Mouse (Mus musculus): ENCODE data around the gene Frmd4a. TPM values are rescaled to one million over a fixed set of nuclear protein-coding genes. Genes with fewer than 3 reads are reported as not detected.

The Frmd4a gene
- total RNA-seq, 4 experiments from 2014 or later: 2.1 to 3.0 (median 2.6) TPM

GRCm38 (mm10) chr2:4286390-4286901 is 268.9 kb downstream of the Frmd4a start:
- DNase-seq (ENCODE audit: low spot score in 2 of 2): no peak

DNA sequence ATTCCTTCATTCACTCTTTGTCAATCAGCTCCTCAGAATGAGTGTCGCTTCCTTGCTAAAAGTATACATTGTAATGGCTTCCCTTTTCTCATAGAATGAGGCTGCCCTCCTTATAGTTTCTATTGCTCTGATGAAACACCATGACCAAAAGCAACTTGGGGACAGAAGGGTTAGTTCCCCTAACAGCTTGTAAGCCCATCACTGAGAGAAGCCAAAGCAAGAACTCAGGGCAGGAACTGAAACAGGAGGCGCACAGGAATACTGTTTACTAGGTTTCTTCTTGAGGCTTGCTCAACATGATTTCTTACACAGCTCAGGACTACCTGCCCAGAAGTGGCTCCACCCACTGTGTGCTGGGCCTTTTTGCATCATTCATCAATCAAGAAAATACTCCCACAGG is 273.0 kb downstream of the Frmd4a start:
- no peak for DNase-seq (ENCODE audit: low spot score in 2 of 2)

DNA sequence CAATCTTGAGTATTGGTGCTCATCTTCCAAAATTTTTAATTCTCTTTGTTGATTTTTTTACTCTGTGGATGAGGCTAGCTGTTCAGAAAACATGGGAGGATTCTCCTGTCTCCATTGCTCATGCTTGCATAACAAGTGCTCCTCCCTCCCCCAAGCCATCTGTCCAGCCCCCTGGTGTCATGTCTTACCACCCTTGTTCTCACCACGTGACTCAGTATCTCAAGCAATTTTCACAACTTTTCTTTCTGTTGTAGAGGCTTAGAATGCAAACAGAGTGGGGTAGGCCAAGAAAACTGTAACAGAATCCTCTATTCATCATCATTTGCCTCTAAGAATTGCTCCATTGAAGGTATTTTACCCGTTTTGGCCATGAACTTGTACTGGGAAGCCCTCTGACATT is 273.6 kb downstream of the Frmd4a start:
- DNase-seq (ENCODE audit: low spot score in 2 of 2): no peak

- DNase-seq (ENCODE audit: low spot score in 2 of 2): no peak
These were observed 274.2 kb downstream of the Frmd4a start for GRCm38 (mm10) chr2:4291671-4292070.

GRCm38 (mm10) chr2:4293726-4294125 is 276.2 kb downstream of the Frmd4a start:
- DNase-seq (ENCODE audit: low spot score in 2 of 2): no peak

GRCm38 (mm10) chr2:4295641-4296040 is 278.1 kb downstream of the Frmd4a start:
- DNase-seq (ENCODE audit: low spot score in 2 of 2): no peak

DNA sequence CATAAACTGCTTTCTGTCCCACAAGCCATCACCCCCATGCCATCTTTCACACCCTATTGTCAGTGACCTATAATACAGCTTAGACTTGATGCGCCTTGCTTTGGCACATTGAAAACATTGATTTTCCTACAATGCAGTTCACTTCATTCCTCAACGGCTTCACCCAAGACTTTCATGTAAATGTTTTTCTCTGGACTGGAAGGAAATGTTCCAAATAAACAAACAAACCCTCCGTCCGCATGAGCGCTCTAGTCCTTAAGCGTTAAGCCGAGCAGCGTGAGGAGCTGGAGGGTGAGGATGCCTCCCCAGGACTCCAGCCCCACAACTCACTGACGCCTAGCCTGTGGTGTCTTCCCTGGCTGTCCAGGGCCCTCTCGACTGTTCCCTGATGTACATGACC is 279.4 kb downstream of the Frmd4a start:
- DNase-seq (ENCODE audit: low spot score in 2 of 2): no peak

GRCm38 (mm10) chr2:4298325-4299215 is 281.1 kb downstream of the Frmd4a start:
- DNase-seq (ENCODE audit: low spot score in 2 of 2): no peak

- no peak for DNase-seq (ENCODE audit: low spot score in 2 of 2)
These were observed 282.1 kb downstream of the Frmd4a start for GRCm38 (mm10) chr2:4299593-4299992.

DNA sequence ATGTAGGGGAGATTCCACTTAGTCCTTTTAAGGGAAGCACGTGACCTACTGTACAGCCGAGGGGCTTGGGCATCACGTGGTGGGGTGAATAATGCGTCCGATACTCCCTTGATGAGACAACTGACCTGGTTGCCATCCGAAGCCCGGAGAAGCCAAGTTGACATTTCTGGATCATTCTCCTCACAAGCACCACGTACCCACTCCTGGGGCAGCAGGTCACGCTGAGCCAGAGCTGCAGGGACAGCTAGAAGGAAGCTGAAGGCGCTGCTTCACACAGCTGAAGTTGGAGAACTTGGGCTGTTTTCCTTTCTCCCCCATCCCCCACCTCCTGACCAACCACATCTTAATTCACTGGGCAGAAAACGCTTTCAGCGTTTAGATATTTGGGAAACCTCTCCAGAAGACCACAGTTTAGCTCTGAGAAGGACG is 282.9 kb downstream of the Frmd4a start:
- no peak for DNase-seq (ENCODE audit: low spot score in 2 of 2)

- no peak for DNase-seq (ENCODE audit: low spot score in 2 of 2)
These were observed 283.3 kb downstream of the Frmd4a start for GRCm38 (mm10) chr2:4300816-4301215.

- DNase-seq (ENCODE audit: low spot score in 2 of 2): no peak
These were observed 283.7 kb downstream of the Frmd4a start for GRCm38 (mm10) chr2:4301256-4301655.

GRCm38 (mm10) chr2:4301692-4302091 is 284.2 kb downstream of the Frmd4a start:
- DNase-seq (ENCODE audit: low spot score in 2 of 2): no peak

DNA sequence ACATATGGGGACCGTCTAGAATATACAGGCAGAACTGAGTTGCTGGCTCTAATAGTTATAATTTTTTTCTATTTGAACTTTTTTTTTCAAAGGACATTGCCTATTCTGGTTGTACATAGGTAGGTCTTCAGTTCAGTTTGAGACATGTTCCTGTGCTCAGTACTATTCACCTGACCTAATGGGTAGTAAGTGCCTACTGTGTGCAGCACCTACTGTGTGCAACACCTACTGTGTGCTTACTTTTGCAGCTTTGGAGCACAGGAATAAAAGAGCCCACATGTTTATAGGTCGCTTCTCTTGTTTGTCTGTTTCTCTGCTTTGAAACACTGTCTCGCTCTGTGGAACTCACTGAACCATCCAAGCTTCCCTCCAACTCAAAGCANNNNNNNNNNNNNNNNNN is 284.6 kb downstream of the Frmd4a start:
- DNase-seq (ENCODE audit: low spot score in 2 of 2): no peak

GRCm38 (mm10) chr2:4307076-4307475 is 289.6 kb downstream of the Frmd4a start:
- no peak for DNase-seq (ENCODE audit: low spot score in 2 of 2)

- no peak for DNase-seq (ENCODE audit: low spot score in 2 of 2)
These were observed 297.0 kb downstream of the Frmd4a start for GRCm38 (mm10) chr2:4314545-4314944.

DNA sequence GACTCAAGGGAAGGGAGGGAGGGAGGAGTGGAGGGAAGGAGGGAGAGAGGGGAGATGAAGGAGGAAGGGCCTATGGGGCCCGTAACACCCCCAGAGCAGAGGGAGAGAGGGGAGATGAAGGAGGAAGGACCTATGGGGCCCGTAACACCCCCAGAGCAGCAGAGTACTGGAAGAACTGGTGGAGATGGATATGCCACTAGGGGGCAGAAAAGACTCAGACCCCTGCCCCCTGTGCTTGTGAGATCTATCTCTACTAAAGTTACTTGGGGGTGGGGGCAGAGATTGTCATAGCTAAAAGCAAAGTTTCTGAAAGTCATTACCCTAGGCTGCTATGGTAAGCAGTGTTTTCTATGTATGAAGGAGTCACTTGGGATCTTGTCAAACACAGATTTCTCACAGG is 299.1 kb downstream of the Frmd4a start:
- DNase-seq (ENCODE audit: low spot score in 2 of 2): no peak

GRCm38 (mm10) chr2:4318134-4318533 is 300.6 kb downstream of the Frmd4a start:
- DNase-seq (ENCODE audit: low spot score in 2 of 2): no peak

DNA sequence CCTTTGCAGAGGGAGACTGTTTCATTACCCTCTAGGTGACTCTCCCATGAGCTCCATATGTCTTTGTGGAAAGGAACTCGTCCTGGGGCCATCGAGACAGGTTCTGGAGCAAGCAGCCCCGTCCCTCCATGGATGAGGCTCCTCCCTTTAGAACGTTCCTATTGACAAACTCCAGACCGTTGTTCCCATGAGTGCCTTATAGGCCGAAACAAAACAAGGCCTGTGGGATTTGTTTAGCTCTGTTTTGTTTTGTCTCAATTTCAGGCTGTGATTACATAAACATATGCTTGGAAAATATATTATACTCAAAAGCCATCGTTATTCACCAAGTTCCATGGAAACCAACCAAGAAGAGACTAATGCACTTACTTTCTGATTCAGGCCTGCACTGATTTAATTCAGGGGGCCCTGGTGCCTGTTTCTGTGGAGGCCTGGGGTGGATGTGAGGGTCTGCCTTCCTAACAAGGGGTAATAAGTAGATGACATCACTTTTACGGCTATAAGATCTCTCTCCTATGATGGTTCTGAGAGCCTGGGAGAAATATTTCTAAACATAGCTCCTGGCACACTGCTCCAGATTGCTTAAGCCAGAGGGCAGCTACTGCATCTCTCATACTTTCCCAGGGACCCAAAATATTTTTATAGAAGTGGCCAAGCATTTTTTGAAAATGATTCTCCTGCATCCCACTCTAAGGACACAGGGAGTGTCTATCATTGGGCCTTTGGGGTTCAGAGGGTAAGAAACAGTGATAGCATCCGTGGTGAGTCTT is 308.9 kb downstream of the Frmd4a start:
- DNase-seq (ENCODE audit: low spot score in 2 of 2): no peak

GRCm38 (mm10) chr2:4327011-4327340 is 309.5 kb downstream of the Frmd4a start:
- no peak for DNase-seq (ENCODE audit: low spot score in 2 of 2)

GRCm38 (mm10) chr2:4332441-4332840 is 314.9 kb downstream of the Frmd4a start:
- no peak for DNase-seq (ENCODE audit: low spot score in 2 of 2)

GRCm38 (mm10) chr2:4334201-4334600 is 316.7 kb downstream of the Frmd4a start:
- peak; percentile 28 to 52 for DNase-seq (ENCODE audit: low spot score in 2 of 2)

All from gastrocnemius, adult 8-10 months (tissue).